Mouse (Mus musculus): Measurements from ENCODE around the gene Tmem212. TPM values are rescaled to one million over a fixed set of nuclear protein-coding genes. Genes with fewer than 3 reads are reported as not detected.
A peak's percentile ranks its signal among the peaks of the same experiment; 100 is the strongest.
"Not testable (repeated sequence)": the region's sequence is repeated elsewhere in the genome, so short reads cannot be mapped to it uniquely, and the experiment has no call there.

Tmem212 gene
- total RNA-seq (2014; fragmentation: Nextera tagmentation) (not detected in 2 replicates), total RNA-seq (2017) (not detected in 2 replicates)

- ATAC-seq (replicated peaks; ENCODE audit: poor library complexity, severe bottlenecking) = no peak
Observed at GRCm38 (mm10) chr3:27896318-27896892, at the start of gene Tmem212. TSS of gene Tmem212 (minus strand) at chr3:27896368.

GRCm38 (mm10) chr3:27945397-27945796 is 49.2 kb upstream of the Tmem212 start:
- ATAC-seq (replicated peaks; ENCODE audit: poor library complexity, severe bottlenecking) = not testable (repeated sequence)

GRCm38 (mm10) chr3:27942991-27943390 is 46.8 kb upstream of the Tmem212 start:
- no peak for ATAC-seq (replicated peaks; ENCODE audit: poor library complexity, severe bottlenecking)

GRCm38 (mm10) chr3:27941634-27942033 is 45.5 kb upstream of the Tmem212 start:
- ATAC-seq (replicated peaks; ENCODE audit: poor library complexity, severe bottlenecking) = no peak

GRCm38 (mm10) chr3:27938381-27939323 is 42.5 kb upstream of the Tmem212 start, which contains the start of gene Pld1:
TSS of gene Pld1 (plus strand) at chr3:27938695.
- ATAC-seq (replicated peaks; ENCODE audit: poor library complexity, severe bottlenecking) = peak; percentile 60

GRCm38 (mm10) chr3:27937144-27938110 is 41.3 kb upstream of the Tmem212 start:
- peak; percentile 64 for ATAC-seq (replicated peaks; ENCODE audit: poor library complexity, severe bottlenecking)

GRCm38 (mm10) chr3:27936731-27937130 is 40.6 kb upstream of the Tmem212 start:
- ATAC-seq (replicated peaks; ENCODE audit: poor library complexity, severe bottlenecking) = no peak

- no peak for ATAC-seq (replicated peaks; ENCODE audit: poor library complexity, severe bottlenecking)
Observed at GRCm38 (mm10) chr3:27935644-27936043, 39.5 kb upstream of the Tmem212 start.

- ATAC-seq (replicated peaks; ENCODE audit: poor library complexity, severe bottlenecking) = no peak
Observed at GRCm38 (mm10) chr3:27932391-27932790, 36.2 kb upstream of the Tmem212 start.

GRCm38 (mm10) chr3:27929219-27929618 is 33.1 kb upstream of the Tmem212 start:
- ATAC-seq (replicated peaks; ENCODE audit: poor library complexity, severe bottlenecking) = no peak

- ATAC-seq (replicated peaks; ENCODE audit: poor library complexity, severe bottlenecking) = no peak
Observed at GRCm38 (mm10) chr3:27924037-27924436, 27.9 kb upstream of the Tmem212 start.

- no peak for ATAC-seq (replicated peaks; ENCODE audit: poor library complexity, severe bottlenecking)
Observed at GRCm38 (mm10) chr3:27921268-27922020, 25.3 kb upstream of the Tmem212 start.

- ATAC-seq (replicated peaks; ENCODE audit: poor library complexity, severe bottlenecking) = no peak
Observed at GRCm38 (mm10) chr3:27918656-27919436, 22.7 kb upstream of the Tmem212 start.

GRCm38 (mm10) chr3:27909016-27909415 is 12.8 kb upstream of the Tmem212 start:
- no peak for ATAC-seq (replicated peaks; ENCODE audit: poor library complexity, severe bottlenecking)

- no peak for ATAC-seq (replicated peaks; ENCODE audit: poor library complexity, severe bottlenecking)
Observed at GRCm38 (mm10) chr3:27908316-27908715, 12.1 kb upstream of the Tmem212 start.

GRCm38 (mm10) chr3:27907301-27907700 is 11.1 kb upstream of the Tmem212 start:
- ATAC-seq (replicated peaks; ENCODE audit: poor library complexity, severe bottlenecking) = no peak

GRCm38 (mm10) chr3:27906647-27907209 is 10.6 kb upstream of the Tmem212 start:
- no peak for ATAC-seq (replicated peaks; ENCODE audit: poor library complexity, severe bottlenecking)

- no peak for ATAC-seq (replicated peaks; ENCODE audit: poor library complexity, severe bottlenecking)
Observed at GRCm38 (mm10) chr3:27904659-27905330, 8.6 kb upstream of the Tmem212 start.

Data from granulocyte monocyte progenitor cell, adult 5-6 weeks (primary cell).